Mouse (Mus musculus) neural tube, embryonic 11.5 days (tissue): Measurements from ENCODE around the gene Plekhn1. TPM values are rescaled to one million over a fixed set of nuclear protein-coding genes. Genes with fewer than 3 reads are reported as not detected.

Experiments used
- ATAC-seq: fragments of 200-750 bp; cut with Nextera tagmentation; 2 replicates; pipeline ENCODE4 v1.8.0; 2017; ENCODE audit warnings: moderate number of reproducible peaks, mild to moderate bottlenecking, moderate TSS enrichment, moderate library complexity; ENCODE audit not compliant: insufficient read depth, low FRiP score, low TSS enrichment
- DNase-seq: peaks from one replicate; pipeline ENCODE4 v3.0.0-alpha.2; 2015; ENCODE audit warnings: low spot score
- H3K27ac ChIP-seq: fragments of 300-500 bp; sonication (generic); 2 replicates; pipeline ENCODE4 v1.5.1; 2014; ENCODE audit warnings: low read depth, mild to moderate bottlenecking, low read length
- H3K27me3 ChIP-seq: fragments of 300-500 bp; sonication (generic); 2 replicates; pipeline ENCODE4 v1.6.1; 2014; ENCODE audit warnings: mild to moderate bottlenecking, low read length, mixed read lengths; ENCODE audit not compliant: control insufficient read depth, insufficient read depth
- H3K36me3 ChIP-seq: fragments of 300-500 bp; sonication (generic); 2 replicates; pipeline ENCODE4 v1.6.1; 2014; ENCODE audit warnings: mild to moderate bottlenecking, low read length, moderate library complexity, mixed read lengths; ENCODE audit not compliant: control insufficient read depth, insufficient read depth
- H3K4me1 ChIP-seq: fragments of 300-500 bp; sonication (generic); 2 replicates; pipeline ENCODE4 v1.6.1; 2014; ENCODE audit warnings: low read length, mixed read lengths; ENCODE audit not compliant: control insufficient read depth, insufficient read depth
- H3K4me2 ChIP-seq: fragments of 300-500 bp; sonication (generic); 2 replicates; pipeline ENCODE4 v1.6.1; 2014; ENCODE audit warnings: low read depth, mild to moderate bottlenecking, moderate library complexity
- H3K4me3 ChIP-seq: fragments of 300-500 bp; sonication (generic); 2 replicates; pipeline ENCODE4 v1.5.1; 2014; ENCODE audit warnings: low read depth, low read length
- H3K9ac ChIP-seq: fragments of 300-500 bp; sonication (generic); 2 replicates; pipeline ENCODE4 v1.6.1; 2014; ENCODE audit warnings: mild to moderate bottlenecking, low read length
- H3K9me3 ChIP-seq: fragments of 300-500 bp; sonication (generic); 2 replicates; pipeline ENCODE4 v1.6.1; 2016; ENCODE audit warnings: low read length; ENCODE audit not compliant: control insufficient read depth
- WGBS: fragments of 180-500 bp; shearing (Covaris S2); extraction: QIAGEN DNeasy Blood & Tissue Kit; methylation state at CpG from one replicate; pipeline ENCODE4 v1.1.7; 2014; 5-methylcytosine and 5-hydroxymethylcytosine counted together
- polyA plus RNA-seq: library from polyadenylated mRNA; unstranded; fragments of >200 nt; fragmentation: Nextera tagmentation; extraction: Ambion mirVana; gene quantifications from 2 replicates; pipeline ENCODE4 v1.2.1, GENCODE M21; 2014

The Plekhn1 gene
- polyA plus RNA-seq, 1 experiment from 2014 or later, result 21.6 TPM

- Histone ChIP-seq H3K27ac (no peak overlapping the region; the same call in 1 of the 2 replicates), H3K36me3 (peaks cover 31% of the 10 kb centered on the region)
Observed at GRCm38 (mm10) chr4:156236651-156237447, 2.2 kb upstream of the Plekhn1 start.

GRCm38 (mm10) chr4:156235808-156236533 lies 1.3 kb upstream of the Plekhn1 start, which contains the start of gene Noc2l:
Gene Noc2l (plus strand): TSS chr4:156236010.
- peak; percentile 97 for DNase-seq
- peak within 1 kb of the TSS; percentile 52 for H3K4me2 ChIP-seq
- WGBS, result under 1% methylated on average over 89 of the region's 90 CpGs
- H3K4me1 ChIP-seq, result peaks cover 11% of the 10 kb centered on the region; the same call in 1 of the 2 replicates
- H3K4me3 ChIP-seq, result peak within 1 kb of the TSS; percentile 79
- no peaks in the 10 kb centered on the region for H3K27me3 ChIP-seq
- peak within 1 kb of the TSS; percentile 82 for H3K9ac ChIP-seq
- H3K36me3 ChIP-seq, result peaks cover 27% of the 10 kb centered on the region
- H3K9me3 ChIP-seq, result no peaks in the 10 kb centered on the region
- H3K27ac ChIP-seq, result peak within 1 kb of the TSS; percentile 80
- ATAC-seq, result peak; percentile 76

More at GRCm38 (mm10) chr4:156236651-156237447, 2.2 kb upstream of the Plekhn1 start:
- Histone ChIP-seq H3K9me3 (no peaks in the 10 kb centered on the region), H3K27me3 (no peaks in the 10 kb centered on the region), H3K9ac (peak overlapping the region; percentile 67), H3K4me2 (peak overlapping the region; percentile 52), H3K4me1 (peaks cover 11% of the 10 kb centered on the region; the same call in 1 of the 2 replicates), H3K4me3 (peak overlapping the region; percentile 79)
- peak; percentile 20 for DNase-seq
- no peak for ATAC-seq
- WGBS, result 21% methylated on average over 52 of the region's 60 CpGs

GRCm38 (mm10) chr4:156235360-156235770 lies 708 bp upstream of the Plekhn1 start:
- H3K4me3 ChIP-seq, result peak overlapping the region; percentile 79
- WGBS, result under 1% methylated on average over 15 of the region's 15 CpGs
- H3K4me1 ChIP-seq, result peaks cover 11% of the 10 kb centered on the region; the same call in 1 of the 2 replicates
- H3K9ac ChIP-seq, result peak overlapping the region; percentile 67
- no peak for DNase-seq
- H3K27me3 ChIP-seq, result no peaks in the 10 kb centered on the region
- peak overlapping the region; percentile 52 for H3K4me2 ChIP-seq
- peak overlapping the region; percentile 44; the same call in 1 of the 2 replicates for H3K27ac ChIP-seq
- no peaks in the 10 kb centered on the region for H3K9me3 ChIP-seq
- H3K36me3 ChIP-seq, result peaks cover 24% of the 10 kb centered on the region
- peak; percentile 39; the same call in 1 of the 2 replicates for ATAC-seq

- peaks cover 11% of the 10 kb centered on the region; the same call in 1 of the 2 replicates for H3K4me1 ChIP-seq
- H3K36me3 ChIP-seq, result peaks cover 19% of the 10 kb centered on the region
- peak; percentile 52 for DNase-seq
- H3K27ac ChIP-seq, result peak overlapping the region; percentile 79
- peak overlapping the region; percentile 52 for H3K4me2 ChIP-seq
- no peak for ATAC-seq
- 2% methylated on average over 16 of the region's 17 CpGs for WGBS
- no peaks in the 10 kb centered on the region for H3K9me3 ChIP-seq
- peak overlapping the region; percentile 79 for H3K4me3 ChIP-seq
- no peaks in the 10 kb centered on the region for H3K27me3 ChIP-seq
- peak overlapping the region; percentile 82 for H3K9ac ChIP-seq
Observed at GRCm38 (mm10) chr4:156234021-156234501, 596 bp downstream of the Plekhn1 start.

- Histone ChIP-seq H3K4me1 (0 out of 2 replicates have a peak, but pooled peaks cover 2% of the 10 kb centered on the region), H3K27ac (no peak overlapping the region), H3K4me3 (no peak overlapping the region), H3K36me3 (peaks cover 13% of the 10 kb centered on the region), H3K9ac (no peak overlapping the region), H3K4me2 (no peak overlapping the region), H3K9me3 (no peaks in the 10 kb centered on the region), H3K27me3 (no peaks in the 10 kb centered on the region)
- ATAC-seq (no peak), DNase-seq (no peak)
- 26% methylated on average over 12 of the region's 12 CpGs for WGBS
Observed at GRCm38 (mm10) chr4:156228393-156229024, 6.1 kb downstream of the Plekhn1 start.

GRCm38 (mm10) chr4:156227752-156228392 lies 6.8 kb downstream of the Plekhn1 start:
- H3K9me3 ChIP-seq, result no peaks in the 10 kb centered on the region
- ATAC-seq (no peak), DNase-seq (no peak)
- H3K27me3 ChIP-seq, result no peaks in the 10 kb centered on the region
- H3K4me1 ChIP-seq, result no peaks in the 10 kb centered on the region
- no peak overlapping the region for H3K27ac ChIP-seq
- H3K36me3 ChIP-seq, result peaks cover 11% of the 10 kb centered on the region
- H3K4me2 ChIP-seq, result no peak overlapping the region
- 40% methylated on average over 18 of the region's 18 CpGs for WGBS
- H3K9ac ChIP-seq, result no peak overlapping the region
- no peak overlapping the region for H3K4me3 ChIP-seq

GRCm38 (mm10) chr4:156224276-156224675 lies 10.4 kb downstream of the Plekhn1 start:
- H3K9ac ChIP-seq, result no peak overlapping the region
- no peaks in the 10 kb centered on the region for H3K27me3 ChIP-seq
- H3K9me3 ChIP-seq, result no peaks in the 10 kb centered on the region
- DNase-seq, result no peak
- no peak overlapping the region for H3K4me2 ChIP-seq
- 73% methylated on average over 2 of the region's 2 CpGs for WGBS
- no peak overlapping the region for H3K4me3 ChIP-seq
- ATAC-seq, result no peak
- H3K4me1 ChIP-seq, result no peaks in the 10 kb centered on the region
- H3K36me3 ChIP-seq, result no peaks in the 10 kb centered on the region
- H3K27ac ChIP-seq, result no peak overlapping the region

GRCm38 (mm10) chr4:156219936-156220335 lies 14.7 kb downstream of the Plekhn1 start:
- Histone ChIP-seq H3K4me2 (no peak overlapping the region), H3K36me3 (no peaks in the 10 kb centered on the region), H3K4me3 (no peak overlapping the region), H3K27me3 (no peaks in the 10 kb centered on the region), H3K9me3 (no peaks in the 10 kb centered on the region), H3K9ac (no peak overlapping the region), H3K4me1 (no peaks in the 10 kb centered on the region), H3K27ac (no peak overlapping the region)
- WGBS, result 91% methylated on average over 11 of the region's 11 CpGs
- DNase-seq, result no peak
- ATAC-seq, result no peak
